Mouse (Mus musculus): ENCODE results near the gene Agap2.

Agap2 gene

DNA sequence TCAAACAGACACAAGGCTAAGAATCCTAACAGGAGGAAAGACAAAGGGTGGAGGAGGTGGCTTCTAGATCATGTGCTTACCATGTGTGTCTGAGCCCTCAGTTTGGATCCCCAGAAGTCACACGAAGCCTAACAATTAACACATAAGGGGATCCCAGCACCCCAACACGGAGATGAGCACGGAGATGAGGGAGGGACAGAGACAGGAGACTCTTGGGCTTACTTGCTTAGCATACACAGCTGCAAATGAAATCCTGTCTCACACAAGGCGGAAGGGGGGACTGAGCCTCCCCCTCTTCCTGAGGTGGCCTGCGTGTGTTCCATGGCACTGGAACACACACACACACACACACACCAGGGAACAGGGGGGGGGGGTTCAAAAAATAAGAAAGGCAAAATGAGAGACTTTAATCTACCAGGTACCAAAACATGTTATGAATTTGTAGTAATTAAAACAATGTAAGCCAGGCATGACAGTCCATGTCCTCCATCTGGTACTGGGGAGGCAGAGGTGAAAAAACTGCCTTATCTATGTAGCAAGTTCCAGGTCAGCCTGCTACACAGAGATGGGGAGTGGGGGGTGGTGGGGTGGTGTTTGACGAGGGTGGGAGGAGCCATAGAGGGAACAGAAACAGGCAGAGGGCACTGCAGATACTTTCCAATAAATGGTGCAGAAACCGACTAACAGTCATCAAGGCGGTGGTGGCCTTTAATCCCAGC, 60.2 kb downstream of the Agap2 start:
- DNase-seq (ENCODE audit: low spot score): no peak

GRCm38 (mm10) chr10:127136510-127136909, 61.4 kb downstream of the Agap2 start:
- no peak for DNase-seq (ENCODE audit: low spot score)

- no peak for DNase-seq (ENCODE audit: low spot score)
These were observed 62.8 kb downstream of the Agap2 start for GRCm38 (mm10) chr10:127137896-127138295.

- no peak for DNase-seq (ENCODE audit: low spot score)
These were observed 63.5 kb downstream of the Agap2 start for GRCm38 (mm10) chr10:127138328-127139141.

DNA sequence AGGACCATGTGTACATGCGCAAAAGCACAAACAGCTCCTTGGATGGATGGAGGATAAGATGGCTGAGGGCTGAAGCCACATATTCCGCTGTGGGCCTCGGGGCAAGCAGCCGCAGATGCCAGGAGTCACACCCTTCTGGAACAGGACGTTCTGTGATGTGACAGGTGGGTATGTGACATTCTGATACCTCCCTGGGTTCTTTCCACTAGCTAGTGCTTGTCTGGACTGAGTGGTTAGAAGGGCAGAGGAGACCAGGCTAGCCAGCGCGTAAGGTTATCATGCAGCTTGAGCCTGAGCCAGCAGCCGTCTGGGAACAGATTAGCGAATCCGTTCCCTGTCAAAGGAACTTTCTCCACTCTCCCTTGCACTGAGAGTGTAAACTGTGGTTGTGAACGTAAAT, 65.9 kb downstream of the Agap2 start:
- DNase-seq (ENCODE audit: low spot score): no peak

DNA sequence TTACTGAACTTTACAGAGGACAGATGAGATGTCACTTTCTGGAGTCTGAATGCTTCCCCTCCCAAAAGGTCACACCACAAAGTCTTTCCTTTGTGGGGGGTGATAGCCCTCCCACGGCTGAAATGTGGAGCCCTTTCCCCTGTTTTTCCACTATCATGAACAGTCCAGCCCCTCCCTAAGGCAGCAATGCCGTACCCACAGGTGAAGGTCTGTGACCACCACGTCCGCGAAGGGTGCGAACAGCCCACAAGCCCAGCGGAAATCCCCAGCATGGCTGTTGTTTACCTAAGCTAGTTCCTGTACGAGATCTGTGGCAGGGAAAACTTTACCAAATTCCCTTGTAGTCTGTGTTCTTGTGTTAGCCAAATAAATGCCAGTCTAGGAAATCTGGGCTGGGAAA, 66.4 kb downstream of the Agap2 start:
- no peak for DNase-seq (ENCODE audit: low spot score)
